Mouse (Mus musculus) olfactory bulb, adult 2 months (tissue): ENCODE results near the gene Armc6.

ENCODE experiments used
- CTCF ChIP-seq: fragments of 200-500 bp; IDR thresholded peaks from 2 replicates; pipeline ENCODE4 v1.5.1; 2012; ENCODE audit warnings: low read depth, mild to moderate bottlenecking, low read length, moderate library complexity; ENCODE audit not compliant: insufficient read depth
- POLR2A ChIP-seq: fragments of 200-500 bp; IDR thresholded peaks from 2 replicates; pipeline ENCODE4 v1.6.1; 2012; ENCODE audit warnings: mild to moderate bottlenecking, low read depth, low read length, moderate library complexity; ENCODE audit not compliant: insufficient read depth

- no peak for TF ChIP-seq CTCF
- TF ChIP-seq POLR2A: no peak
Observed at GRCm38 (mm10) chr8:70170748-70171147, 63.5 kb downstream of the Armc6 start.
